Mouse (Mus musculus) midbrain, postnatal 0 days (tissue): ENCODE results near the gene Tmem211. TPM values are rescaled to one million over a fixed set of nuclear protein-coding genes. Genes with fewer than 3 reads are reported as not detected.

Source experiments
- ATAC-seq: fragments of 200-750 bp; cut with Nextera tagmentation; 2 replicates; pipeline ENCODE4 v1.8.0; 2017; ENCODE audit warnings: moderate number of reproducible peaks, mild to moderate bottlenecking, moderate TSS enrichment, moderate library complexity; ENCODE audit not compliant: low FRiP score
- DNase-seq: peaks from one replicate; pipeline ENCODE4 v3.0.0-alpha.2; 2015; ENCODE audit warnings: low spot score
- H3K27ac ChIP-seq: fragments of 300-500 bp; sonication (generic); 2 replicates; pipeline ENCODE4 v1.5.1; 2014; ENCODE audit warnings: low read depth, mild to moderate bottlenecking, low read length, mixed read lengths
- H3K27me3 ChIP-seq: fragments of 300-500 bp; sonication (generic); 2 replicates; pipeline ENCODE4 v1.6.1; 2014; ENCODE audit warnings: low read length, control low read depth, mixed read lengths; ENCODE audit not compliant: insufficient read depth
- H3K36me3 ChIP-seq: fragments of 300-500 bp; sonication (generic); 2 replicates; pipeline ENCODE4 v1.6.1; 2014; ENCODE audit warnings: low read length, control low read depth, mixed read lengths; ENCODE audit not compliant: insufficient read depth
- H3K4me1 ChIP-seq: fragments of 300-500 bp; sonication (generic); 2 replicates; pipeline ENCODE4 v1.6.1; 2014; ENCODE audit warnings: mild to moderate bottlenecking, control low read depth, antibody characterized with exemption, low read length, mixed read lengths; ENCODE audit not compliant: insufficient read depth
- H3K4me2 ChIP-seq: fragments of 300-500 bp; sonication (generic); 2 replicates; pipeline ENCODE4 v1.6.1; 2014; ENCODE audit warnings: low read depth, mild to moderate bottlenecking, low read length, mixed read lengths; ENCODE audit not compliant: poor library complexity, severe bottlenecking
- H3K4me3 ChIP-seq: fragments of 300-500 bp; sonication (generic); 2 replicates; pipeline ENCODE4 v1.5.1; 2014; ENCODE audit warnings: low read depth, mild to moderate bottlenecking, low read length, moderate library complexity
- H3K9ac ChIP-seq: fragments of 300-500 bp; sonication (generic); replicated peaks from 2 replicates; pipeline ENCODE4 v1.6.1; 2014; ENCODE audit warnings: mild to moderate bottlenecking, low read length, moderate library complexity, mixed read lengths; ENCODE audit not compliant: poor library complexity, severe bottlenecking
- H3K9me3 ChIP-seq: fragments of 300-500 bp; sonication (generic); 2 replicates; pipeline ENCODE4 v1.6.1; 2016; ENCODE audit warnings: low read length, control low read depth
- CTCF ChIP-seq: IDR thresholded peaks from 2 replicates; pipeline ENCODE4 v1.5.1; 2016; ENCODE audit warnings: antibody characterized with exemption, mild to moderate bottlenecking
- WGBS: fragments of 180-500 bp; shearing (Covaris S2); extraction: QIAGEN DNeasy Blood & Tissue Kit; methylation state at CpG from one replicate; pipeline ENCODE4 v1.1.7; 2014; 5-methylcytosine and 5-hydroxymethylcytosine counted together
- polyA plus RNA-seq: library from polyadenylated mRNA; unstranded; fragments of >200 nt; fragmentation: Nextera tagmentation; extraction: Ambion mirVana; gene quantifications from 2 replicates; pipeline ENCODE4 v1.2.1, GENCODE M21; 2015
- total RNA-seq: library from RNA; depleted of rRNA; stranded (reverse); fragments of >200 nt; gene quantifications from 2 replicates; pipeline ENCODE4 v1.2.3, GENCODE M21; 2014

Tmem211 gene
- total and polyA plus RNA-seq, 2 experiments from 2014 or later, result not detected

DNA sequence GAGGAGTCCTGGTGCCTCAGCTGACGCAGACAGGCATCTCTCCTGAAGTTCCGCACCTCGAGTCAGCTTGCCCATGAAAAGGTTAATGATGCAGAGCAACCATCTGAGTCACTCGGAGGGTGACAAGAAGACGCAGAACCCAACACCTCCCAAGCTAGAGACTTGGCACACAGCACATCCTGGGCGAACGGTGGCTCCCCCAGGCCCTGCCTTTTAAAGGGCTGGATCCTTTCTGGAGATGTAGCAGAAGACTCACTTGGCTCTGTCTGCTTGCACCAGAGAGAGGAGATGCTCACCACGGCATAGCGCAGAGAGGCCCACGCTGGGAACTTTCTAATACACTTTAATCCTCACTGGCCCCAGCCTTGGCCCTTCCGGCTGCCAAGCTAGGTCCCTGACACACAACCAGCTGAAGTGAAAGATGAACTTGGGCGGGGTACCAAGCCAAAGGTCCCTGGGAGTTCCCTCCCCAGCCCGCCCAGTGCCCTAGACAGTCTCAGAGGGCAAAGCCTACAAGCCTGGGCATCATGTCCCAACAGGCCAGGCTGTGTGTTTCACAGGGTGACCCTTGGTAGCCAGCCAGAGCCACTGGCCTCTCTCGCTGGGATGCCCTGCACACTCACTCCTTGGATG is 10.3 kb upstream of the Tmem211 start:
- no peak for TF ChIP-seq CTCF
- WGBS, result 74% methylated on average over 14 of the region's 14 CpGs

DNA sequence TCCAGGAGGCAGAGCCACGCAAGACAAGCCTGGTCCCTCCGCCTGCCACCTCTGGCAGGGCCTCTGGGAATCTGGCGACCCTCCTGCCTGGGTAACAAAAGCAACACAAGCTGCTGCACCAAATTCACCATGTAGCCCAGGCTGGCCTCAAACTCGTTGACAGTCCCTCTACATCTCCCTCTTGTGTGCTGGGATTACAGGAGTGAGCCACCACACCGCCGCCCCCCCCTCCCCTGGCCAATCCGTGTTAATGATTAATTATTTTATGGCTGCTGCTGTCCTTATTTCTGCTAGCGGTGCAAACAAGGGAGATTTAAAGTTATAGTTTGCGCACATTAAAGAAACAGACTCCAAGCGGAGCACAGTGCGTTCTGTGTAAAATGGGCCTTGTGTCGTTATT is 9.6 kb upstream of the Tmem211 start:
- Histone ChIP-seq H3K4me2 (no peak overlapping the region), H3K4me3 (no peak overlapping the region), H3K9ac (no peak overlapping the region), H3K9me3 (no peaks in the 10 kb centered on the region), H3K27ac (no peak overlapping the region), H3K4me1 (no peaks in the 10 kb centered on the region), H3K36me3 (no peaks in the 10 kb centered on the region), H3K27me3 (no peaks in the 10 kb centered on the region)
- DNase-seq (no peak), ATAC-seq (no peak)
- 81% methylated on average over 12 of the region's 12 CpGs for WGBS
- no peak for TF ChIP-seq CTCF

More for the DNA sequence above, 10.3 kb upstream of the Tmem211 start:
- Histone ChIP-seq H3K27me3 (no peaks in the 10 kb centered on the region), H3K9me3 (no peaks in the 10 kb centered on the region), H3K4me2 (no peak overlapping the region), H3K4me1 (no peaks in the 10 kb centered on the region), H3K4me3 (no peak overlapping the region), H3K27ac (no peak overlapping the region), H3K36me3 (no peaks in the 10 kb centered on the region), H3K9ac (no peak overlapping the region)
- no peak for DNase-seq
- no peak for ATAC-seq

DNA sequence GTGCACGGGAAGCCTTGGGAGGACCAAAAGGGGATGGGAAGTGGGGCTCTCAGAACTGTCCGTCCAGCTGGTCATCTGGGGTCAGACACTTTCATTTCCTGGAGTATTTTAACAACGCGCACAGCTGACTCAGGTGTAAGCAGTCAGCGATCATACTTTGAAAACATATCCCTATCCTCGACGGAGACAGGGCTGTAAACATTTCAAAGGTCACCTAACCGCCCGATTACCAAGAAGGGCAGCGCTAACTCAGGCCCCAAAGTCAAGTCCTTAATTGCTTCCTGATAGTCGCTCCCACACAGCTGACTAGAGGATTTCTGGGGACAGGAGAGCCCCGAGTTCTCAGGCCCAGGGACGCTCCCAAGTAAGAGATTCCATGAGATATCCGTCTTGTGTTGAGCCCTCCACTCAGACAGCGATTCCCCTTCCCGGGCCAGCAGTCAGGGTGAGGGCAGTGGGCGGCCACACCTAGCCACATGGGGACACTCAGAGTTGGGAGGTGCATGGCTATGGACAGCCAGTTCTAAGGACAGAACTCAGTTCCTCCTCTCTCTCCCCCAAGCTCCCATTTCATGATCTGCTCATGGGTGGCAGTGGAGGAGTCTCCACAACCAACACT is 8.0 kb upstream of the Tmem211 start:
- Histone ChIP-seq H3K36me3 (no peaks in the 10 kb centered on the region), H3K27ac (no peak overlapping the region), H3K27me3 (no peaks in the 10 kb centered on the region), H3K4me3 (no peak overlapping the region), H3K9me3 (no peaks in the 10 kb centered on the region), H3K4me2 (no peak overlapping the region), H3K9ac (no peak overlapping the region), H3K4me1 (no peaks in the 10 kb centered on the region)
- no peak for ATAC-seq
- 83% methylated on average over 17 of the region's 17 CpGs for WGBS
- DNase-seq, result no peak
- no peak for TF ChIP-seq CTCF

DNA sequence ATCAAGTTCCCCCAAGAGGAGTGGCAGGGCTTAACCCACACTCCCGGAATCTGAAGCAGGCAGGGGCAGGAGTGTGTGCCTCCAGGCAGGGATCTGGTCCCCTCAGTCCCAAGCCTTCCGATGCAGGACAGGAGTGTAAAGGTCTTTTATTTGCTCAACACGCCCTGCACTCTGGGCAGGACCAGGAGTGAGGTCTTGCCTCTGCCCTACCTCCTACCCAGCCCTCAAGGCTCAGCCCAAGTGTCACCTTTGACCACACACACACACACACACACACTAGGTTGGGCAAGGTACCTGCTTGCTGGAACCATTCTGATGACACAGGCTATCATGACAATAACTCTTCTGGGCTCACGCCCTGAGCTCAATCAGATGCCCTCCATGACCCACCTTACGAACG is 7.3 kb upstream of the Tmem211 start:
- H3K27ac ChIP-seq, result no peak overlapping the region
- H3K27me3 ChIP-seq, result no peaks in the 10 kb centered on the region
- H3K4me3 ChIP-seq, result no peak overlapping the region
- H3K4me1 ChIP-seq, result no peaks in the 10 kb centered on the region
- H3K9ac ChIP-seq, result no peak overlapping the region
- 82% methylated on average over 6 of the region's 6 CpGs for WGBS
- no peaks in the 10 kb centered on the region for H3K36me3 ChIP-seq
- H3K9me3 ChIP-seq, result no peaks in the 10 kb centered on the region
- no peak for DNase-seq
- H3K4me2 ChIP-seq, result no peak overlapping the region
- TF ChIP-seq CTCF, result no peak
- no peak for ATAC-seq

DNA sequence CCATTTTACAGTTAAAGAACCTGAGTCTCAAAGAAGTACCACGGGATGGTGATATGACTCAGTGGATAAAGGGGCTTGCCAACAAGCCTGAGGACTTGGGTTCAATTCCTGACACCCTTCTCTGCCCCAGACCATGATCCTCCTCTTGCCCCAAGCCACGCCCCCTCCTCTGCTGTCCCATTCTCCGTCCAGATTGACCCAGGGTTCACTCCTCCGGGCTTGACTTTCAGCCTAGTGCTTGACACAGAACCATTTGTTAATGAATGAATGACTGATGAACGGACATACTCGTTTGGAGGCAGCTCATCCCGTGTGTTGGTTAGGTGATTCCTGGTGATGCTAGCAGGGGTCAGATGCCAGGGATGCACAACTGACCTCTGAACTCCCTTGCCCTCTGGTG is 6.8 kb upstream of the Tmem211 start:
- 78% methylated on average over 7 of the region's 7 CpGs for WGBS
- DNase-seq, result no peak
- no peak overlapping the region for H3K4me3 ChIP-seq
- H3K4me1 ChIP-seq, result no peaks in the 10 kb centered on the region
- TF ChIP-seq CTCF, result no peak
- no peaks in the 10 kb centered on the region for H3K9me3 ChIP-seq
- no peak overlapping the region for H3K27ac ChIP-seq
- no peak overlapping the region for H3K9ac ChIP-seq
- H3K27me3 ChIP-seq, result no peaks in the 10 kb centered on the region
- no peak for ATAC-seq
- H3K4me2 ChIP-seq, result peak overlapping the region; percentile 99
- H3K36me3 ChIP-seq, result no peaks in the 10 kb centered on the region

DNA sequence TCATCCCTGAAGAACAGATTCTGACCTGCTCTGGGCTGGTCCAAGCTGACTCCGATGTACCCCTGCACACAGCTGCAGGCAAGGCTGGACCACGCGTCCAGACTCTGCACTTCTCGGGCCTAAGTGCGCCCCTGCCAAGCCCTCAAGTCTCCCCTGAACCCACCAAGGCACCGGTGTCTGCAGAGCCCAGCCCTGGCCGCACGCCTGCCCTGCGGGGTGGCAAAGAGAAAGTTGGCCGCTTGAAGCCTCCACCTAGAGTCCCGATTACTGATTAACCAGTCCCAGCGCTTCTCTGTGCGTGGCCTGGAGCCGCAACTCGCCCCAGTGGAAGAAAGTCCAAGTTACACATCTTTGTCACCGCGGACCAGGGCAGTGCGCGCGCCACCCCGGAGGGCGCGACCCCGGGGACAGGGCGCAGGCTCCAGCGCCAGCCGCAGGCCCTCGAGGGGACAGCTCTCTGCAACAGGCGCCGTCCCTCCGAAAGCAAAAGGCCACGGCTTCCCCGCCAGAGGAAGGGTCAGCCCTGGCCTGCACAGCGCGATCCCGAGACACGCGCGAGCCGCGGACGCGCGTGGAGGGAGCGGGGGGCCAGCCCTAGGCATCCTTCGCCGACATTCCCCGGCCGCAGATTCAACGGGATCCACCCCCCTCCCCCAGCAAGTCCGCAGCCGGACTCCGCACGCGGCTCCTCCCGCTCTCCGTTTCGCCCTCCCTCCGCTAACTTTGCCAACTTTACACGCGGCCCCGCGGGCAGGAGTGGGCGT is 6.1 kb upstream of the Tmem211 start:
- 2% methylated on average over 39 of the region's 64 CpGs for WGBS
- H3K27ac ChIP-seq, result 0 out of 2 replicates have a peak overlapping the region, but pooled peaks have one; percentile 43

More for the DNA sequence above, 6.1 kb upstream of the Tmem211 start:
- peak overlapping the region; percentile 99 for H3K4me2 ChIP-seq
- no peaks in the 10 kb centered on the region for H3K27me3 ChIP-seq
- 0 out of 2 replicates have a peak, but pooled peaks have one; percentile 14 for TF ChIP-seq CTCF
- H3K9me3 ChIP-seq, result no peaks in the 10 kb centered on the region
- no peaks in the 10 kb centered on the region for H3K36me3 ChIP-seq
- H3K9ac ChIP-seq, result peak overlapping the region; percentile 54
- ATAC-seq (peak; percentile 17), DNase-seq (no peak)
- peak overlapping the region; percentile 67 for H3K4me3 ChIP-seq
- no peaks in the 10 kb centered on the region; the same call in 1 of the 2 replicates for H3K4me1 ChIP-seq
